Comparison of ENCODE assay signal across 8 mouse cellular contexts in the genomic region with DNA sequence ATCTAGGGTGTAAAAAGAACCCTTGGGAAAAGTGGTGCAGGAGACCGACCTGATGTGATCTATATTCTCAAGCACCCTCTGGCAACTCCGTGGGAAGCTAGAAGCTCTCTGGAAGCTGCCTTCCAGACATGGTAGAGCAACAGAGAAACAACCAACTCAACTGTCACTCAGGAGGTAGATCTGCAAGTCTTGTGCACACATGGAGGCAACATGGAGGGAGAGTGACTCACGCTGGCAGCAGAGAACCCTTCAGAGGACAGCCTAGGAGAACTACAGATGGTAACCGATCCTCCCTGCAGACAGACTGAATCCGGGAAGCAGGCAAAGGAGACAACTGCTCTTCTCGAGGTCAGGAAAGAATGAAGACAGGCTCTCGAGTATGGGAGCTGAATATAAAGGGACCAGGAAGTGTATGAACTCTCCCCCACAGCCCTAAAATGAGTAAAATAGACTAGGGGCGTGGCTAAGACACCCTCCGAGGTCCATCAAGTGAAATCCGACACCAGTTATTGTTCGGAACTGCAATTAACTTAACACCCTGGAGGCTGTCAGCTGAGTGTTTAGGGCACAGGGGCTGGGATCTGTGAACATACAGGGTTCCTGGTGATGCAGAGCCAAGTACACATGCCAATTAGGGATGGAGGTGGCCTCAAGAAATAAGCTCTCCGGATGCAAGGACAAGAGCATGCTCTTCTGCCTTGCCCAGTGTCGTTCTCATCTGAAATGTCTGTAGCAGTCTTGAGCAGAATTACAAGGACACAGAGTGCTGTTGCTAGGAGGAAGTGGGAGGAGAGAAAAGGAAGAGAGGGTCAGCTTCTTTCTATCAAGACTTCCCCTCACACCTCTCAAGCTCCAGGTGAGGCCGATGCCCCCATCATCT.
DNase-seq lines count a peak whose midpoint lies in the region; ATAC-seq and TF ChIP-seq lines count a peak whose summit lies in the region.

No protein-coding gene starts in this region.

- ATAC-seq in embryonic facial prominence, embryonic 14.5 days (ENCODE audit: low read depth): peak; percentile 48
- no peak for ATAC-seq in limb, embryonic 11.5 days (ENCODE audit: insufficient number of reproducible peaks, low FRiP score, low TSS enrichment, low read depth)

- H3K36me3 ChIP-seq in CH12.LX (replicated peaks in 1 of 2; ENCODE audit: control insufficient read depth in 1 of 2, insufficient read depth in 1 of 2, low read length in 1 of 2): no peaks in the 10 kb centered on the region
- no peaks in the 10 kb centered on the region for H3K36me3 ChIP-seq in embryonic facial prominence, embryonic 14.5 days (ENCODE audit: control insufficient read depth, insufficient read depth, low read length)
- no peaks in the 10 kb centered on the region for H3K36me3 ChIP-seq in limb, embryonic 11.5 days (ENCODE audit: control insufficient read depth, insufficient read depth, low read length)

- intact Hi-C loops in gastrocnemius, postnatal 14 days (cut with DNase I; ENCODE audit: low total_unique reads): no loop called here

- peaks cover 2% of the 10 kb centered on the region for H3K9me3 ChIP-seq in CH12.LX (replicated peaks; ENCODE audit: low read length)
- H3K9me3 ChIP-seq in embryonic facial prominence, embryonic 14.5 days (ENCODE audit: control insufficient read depth, low read length): no peaks in the 10 kb centered on the region
- H3K9me3 ChIP-seq in limb, embryonic 11.5 days (ENCODE audit: control insufficient read depth, low read length): no peaks in the 10 kb centered on the region

- 6% methylated on average over 14 of the region's 14 CpGs for WGBS in embryonic facial prominence, embryonic 14.5 days
- 6% methylated on average over 14 of the region's 14 CpGs for WGBS in limb, embryonic 11.5 days

- no peaks in the 10 kb centered on the region for H3K4me1 ChIP-seq in CH12.LX (ENCODE audit: control insufficient read depth in 1 of 2, insufficient read depth in 2 of 2)
- peaks cover 7% of the 10 kb centered on the region; the same call in 1 of the 2 replicates for H3K4me1 ChIP-seq in embryonic facial prominence, embryonic 14.5 days (ENCODE audit: control insufficient read depth, insufficient read depth, low read length)
- H3K4me1 ChIP-seq in limb, embryonic 11.5 days (ENCODE audit: control insufficient read depth, insufficient read depth, low read length): peaks cover 16% of the 10 kb centered on the region; the same call in 1 of the 2 replicates

- H3K27me3 ChIP-seq in CH12.LX (replicated peaks): peaks cover 6% of the 10 kb centered on the region
- peaks cover 50% of the 10 kb centered on the region for H3K27me3 ChIP-seq in embryonic facial prominence, embryonic 14.5 days (replicated peaks; ENCODE audit: control insufficient read depth, insufficient read depth, low read length)
- H3K27me3 ChIP-seq in limb, embryonic 11.5 days (ENCODE audit: control insufficient read depth, insufficient read depth, low read length): peaks cover 36% of the 10 kb centered on the region

- H3K79me2 ChIP-seq in CH12.LX (replicated peaks; ENCODE audit: control insufficient read depth, extremely low read depth, insufficient read depth, poor library complexity, severe bottlenecking): no peaks in the 10 kb centered on the region

- no peak for TF ChIP-seq CTCF in CH12.LX (conservative IDR thresholded peaks at IDR 0.05 in 1 of 2, IDR thresholded peaks at IDR 0.05 in 1 of 2; ENCODE audit: low read depth in 2 of 2, low read length in 2 of 2)

- TF ChIP-seq RAD21 in CH12.LX (IDR thresholded peaks at IDR 0.05; ENCODE audit: low read depth, low read length): no peak

- dilution Hi-C loops in CH12.LX (cut with MboI; ENCODE audit: extremely low pct_ligation_motif_present, extremely low pct_unique_long_range_greater_than_20kb, low sequenced_read_pairs): no loop called here

- H3K27ac ChIP-seq in CH12.LX (ENCODE audit: insufficient read depth, low read depth): no peak overlapping the region
- no peak overlapping the region for H3K27ac ChIP-seq in embryonic facial prominence, embryonic 14.5 days (replicated peaks; ENCODE audit: low read depth, low read length)
- no peak overlapping the region for H3K27ac ChIP-seq in limb, embryonic 11.5 days (replicated peaks; ENCODE audit: low read depth, low read length)

- in situ Hi-C loops in CH12.LX (cut with MboI; ENCODE audit: low pct_ligation_motif_present, low pct_unique_long_range_greater_than_20kb, low sequenced_read_pairs): no loop called here

- H3K4me2 ChIP-seq in CH12.LX (ENCODE audit: insufficient read depth, low read depth, poor library complexity, severe bottlenecking): peak overlapping the region; percentile 22; the same call in 1 of the 2 replicates
- peak overlapping the region; percentile 97 for H3K4me2 ChIP-seq in embryonic facial prominence, embryonic 14.5 days (ENCODE audit: low read depth, low read length)
- peak overlapping the region; percentile 97; the same call in 1 of the 2 replicates for H3K4me2 ChIP-seq in limb, embryonic 11.5 days (ENCODE audit: low read depth, severe bottlenecking)

- no peak overlapping the region for H3K4me3 ChIP-seq in CH12.LX (replicated peaks in 1 of 3; ENCODE audit: low read depth in 2 of 3, low read length in 2 of 3, poor library complexity in 1 of 3)
- H3K4me3 ChIP-seq in embryonic facial prominence, embryonic 14.5 days (ENCODE audit: low read depth, low read length): 0 out of 2 replicates have a peak overlapping the region, but pooled peaks have one; percentile 69
- H3K4me3 ChIP-seq in limb, embryonic 11.5 days (ENCODE audit: low read depth, low read length): peak overlapping the region; percentile 61

- peak; percentile 24 to 26 for DNase-seq in frontal cortex, postnatal 36 days (ENCODE audit: low spot score in 2 of 2)
- no peak for DNase-seq in frontal cortex, postnatal 10 days (ENCODE audit: low spot score in 2 of 2)
- DNase-seq in CH12.LX (ENCODE audit: extremely low read depth): no peak
- DNase-seq in embryonic facial prominence, embryonic 14.5 days (ENCODE audit: low spot score): peak; percentile 39
- DNase-seq in limb, embryonic 11.5 days (ENCODE audit: low spot score): peak; percentile 43
- DNase-seq in telencephalon, adult 2 months (ENCODE audit: low read depth, low spot score): peak; percentile 33
- no peak for DNase-seq in gastrocnemius, postnatal 14 days
- no peak for DNase-seq in adrenal gland, postnatal 25 days

- TF ChIP-seq POLR2A in CH12.LX (IDR thresholded peaks at IDR 0.05; ENCODE audit: low read depth, low read length): no peak

- TF ChIP-seq EP300 in CH12.LX (IDR thresholded peaks at IDR 0.05; ENCODE audit: low read length): no peak

- H3K9ac ChIP-seq in CH12.LX (ENCODE audit: insufficient read depth, low read depth): no peak overlapping the region
- H3K9ac ChIP-seq in embryonic facial prominence, embryonic 14.5 days (ENCODE audit: low read depth, low read length): no peak overlapping the region
- no peak overlapping the region for H3K9ac ChIP-seq in limb, embryonic 11.5 days (ENCODE audit: low read length)

TF ChIP-seq in CH12.LX, 34 proteins besides CTCF, POLR2A, EP300 and RAD21:
- TF ChIP-seq HCFC1 (IDR thresholded peaks at IDR 0.05; ENCODE audit: low read depth, low read length): no peak
- no peak for TF ChIP-seq IRF4 (IDR thresholded peaks at IDR 0.05; ENCODE audit: low read depth, low read length)
- no peak for TF ChIP-seq ZNF384 (IDR thresholded peaks at IDR 0.05; ENCODE audit: low read depth, low read length)

Comparison
In these comparisons a context has a peak if more than half of its experiments do, and no peak if none do; other contexts are left out.
1. DNase-seq: peak in frontal cortex, postnatal 36 days (2 of 2), embryonic facial prominence, embryonic 14.5 days (single experiment), limb, embryonic 11.5 days (single experiment) and telencephalon, adult 2 months (single experiment); none in frontal cortex, postnatal 10 days (0 of 2), CH12.LX (single experiment), gastrocnemius, postnatal 14 days (single experiment) and adrenal gland, postnatal 25 days (single experiment).
2. H3K4me2 ChIP-seq: peak in every context shown above with its lines; median percentile 97 in embryonic facial prominence, embryonic 14.5 days; 97 in limb, embryonic 11.5 days; 22 in CH12.LX.
3. H3K4me3 ChIP-seq: peak in embryonic facial prominence, embryonic 14.5 days (single experiment) and limb, embryonic 11.5 days (single experiment); none in CH12.LX (0 of 3).